In genomic region chr17:12641087-12641486, GRCm38 (mm10) we compare ENCODE assay signal across 22 mouse cellular contexts. TPM values are rescaled to one million over a fixed set of nuclear protein-coding genes. Genes with fewer than 3 reads are reported as not detected.
"Had no signal": no experiment of that assay in that cellular context is flagged by ENCODE, and none has a peak within 500 bp of the region (broad histone marks: within the 10 kb centered on the region; RNA-seq: fewer than 3 reads in every experiment).

No protein-coding gene starts in this region.

- H3K27ac ChIP-seq: liver, embryonic 12.5 days; liver, embryonic 14.5 days; midbrain, embryonic 10.5 days; midbrain, embryonic 12.5 days; neural tube, embryonic 13.5 days; neural tube, embryonic 15.5 days had no signal

- DNase-seq: midbrain, embryonic 14.5 days; retina, postnatal 1 day; right cerebral cortex, adult 18-20 months; right cerebral cortex, postnatal 25 days; right cerebral cortex, postnatal 4 days; spleen, adult 18-20 months; thymus, adult 18-20 months; thymus, postnatal 14 days; thymus, postnatal 36 days had no signal

- H3K4me2 ChIP-seq: liver, embryonic 12.5 days; midbrain, embryonic 12.5 days; neural tube, embryonic 13.5 days; neural tube, embryonic 15.5 days had no signal

- H3K36me3 ChIP-seq: liver, embryonic 12.5 days; midbrain, embryonic 10.5 days; midbrain, embryonic 12.5 days; neural tube, embryonic 13.5 days; neural tube, embryonic 15.5 days had no signal

- H3K4me3 ChIP-seq: liver, embryonic 12.5 days; midbrain, embryonic 10.5 days; midbrain, embryonic 12.5 days; myocyte; neural tube, embryonic 13.5 days; neural tube, embryonic 15.5 days had no signal

- H3K9me3 ChIP-seq: midbrain, embryonic 12.5 days; neural tube, embryonic 13.5 days; neural tube, embryonic 15.5 days had no signal

- H3K9ac ChIP-seq: liver, embryonic 12.5 days; liver, embryonic 14.5 days; midbrain, embryonic 12.5 days; neural tube, embryonic 13.5 days; neural tube, embryonic 15.5 days had no signal

- H3K4me1 ChIP-seq: liver, embryonic 12.5 days; midbrain, embryonic 10.5 days; midbrain, embryonic 12.5 days; neural tube, embryonic 13.5 days; neural tube, embryonic 15.5 days had no signal

- H3K27me3 ChIP-seq: midbrain, embryonic 12.5 days; neural tube, embryonic 13.5 days; neural tube, embryonic 15.5 days had no signal

- ATAC-seq: liver, embryonic 12.5 days; midbrain, embryonic 16.5 days had no signal

RNA-seq across cellular contexts. Expression of gene Slc22a1, which starts 34.5 kb away (rescaled TPM):
- polyA plus RNA-seq: liver, embryonic 12.5 days; liver, embryonic 16.5 days; midbrain, embryonic 10.5 days; midbrain, embryonic 12.5 days; midbrain, embryonic 14.5 days; midbrain, embryonic 16.5 days; myocyte; neural tube, embryonic 11.5 days; neural tube, embryonic 13.5 days; neural tube, embryonic 15.5 days had no signal

RNA-seq across cellular contexts. Expression of gene Slc22a2, which starts 57.2 kb away (rescaled TPM):
- polyA plus RNA-seq: liver, adult 2 months; liver, embryonic 12.5 days; liver, embryonic 16.5 days; midbrain, embryonic 10.5 days; myocyte; neural tube, embryonic 11.5 days; small intestine, adult 2 months; stomach, embryonic 14.5 days had no signal
